Mouse (Mus musculus) kidney, postnatal 14 days (tissue): ENCODE results near the gene Mxra7.

Source experiments
- DNase-seq: peaks from one replicate; pipeline ENCODE4 v3.0.0; 2022; ENCODE audit warnings: mixed read lengths

Gene Mxra7

DNA sequence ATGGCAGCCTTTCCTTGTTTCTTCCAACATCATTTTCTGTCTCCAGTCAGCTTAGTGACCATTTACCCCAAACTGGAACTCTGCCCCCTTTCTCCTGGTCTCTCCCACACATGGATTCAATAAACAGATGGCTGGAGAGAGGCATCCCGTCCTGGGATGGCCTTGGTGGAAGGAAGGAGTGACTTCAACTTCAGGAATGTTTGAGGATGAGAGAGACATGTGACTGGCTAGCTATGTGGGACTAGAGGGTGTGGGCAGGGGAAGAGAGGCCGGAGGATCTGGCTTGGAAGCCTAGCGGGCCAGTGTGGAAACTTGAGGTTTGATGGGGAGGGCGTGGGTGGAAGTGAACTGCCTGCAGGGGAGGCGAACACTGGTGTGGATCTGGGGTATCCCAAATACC lies 11.1 kb downstream of the Mxra7 start:
- DNase-seq, result peak; percentile 34

DNA sequence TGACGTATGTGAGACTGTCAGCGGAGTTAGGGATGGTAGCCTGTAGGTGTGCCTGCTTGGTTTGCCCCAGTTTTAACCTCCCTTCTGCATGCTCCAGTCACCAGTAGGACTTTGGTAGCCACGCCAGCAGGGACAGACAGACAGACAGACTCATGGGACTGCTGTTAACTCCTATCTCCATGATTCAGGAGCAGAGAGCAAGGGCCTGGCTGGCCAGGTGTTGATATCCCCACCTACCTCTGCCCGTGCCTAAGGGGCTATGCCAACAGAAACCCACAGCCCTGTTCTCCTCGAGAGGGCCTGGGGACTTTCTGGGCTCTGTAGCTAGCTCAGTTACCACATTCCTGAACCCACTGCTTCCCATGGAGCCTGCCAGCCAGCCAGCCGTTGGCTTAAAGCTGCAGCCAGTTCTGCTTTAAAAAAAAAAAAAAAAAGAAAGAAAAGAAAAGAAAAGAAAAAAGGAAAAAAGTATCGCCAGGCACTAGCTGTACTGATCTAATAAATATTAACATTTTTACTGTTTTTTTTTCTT lies 12.9 kb downstream of the Mxra7 start:
- no peak for DNase-seq

- peak; percentile 85 for DNase-seq
These were observed 13.6 kb downstream of the Mxra7 start for GRCm38 (mm10) chr11:116814076-116814883.

- no peak for DNase-seq
These were observed 14.2 kb downstream of the Mxra7 start for GRCm38 (mm10) chr11:116813610-116814009.

GRCm38 (mm10) chr11:116812793-116813529 lies 14.9 kb downstream of the Mxra7 start:
- peak; percentile 66 for DNase-seq

GRCm38 (mm10) chr11:116810983-116811901 lies 16.6 kb downstream of the Mxra7 start:
- peak; percentile 71 for DNase-seq

DNA sequence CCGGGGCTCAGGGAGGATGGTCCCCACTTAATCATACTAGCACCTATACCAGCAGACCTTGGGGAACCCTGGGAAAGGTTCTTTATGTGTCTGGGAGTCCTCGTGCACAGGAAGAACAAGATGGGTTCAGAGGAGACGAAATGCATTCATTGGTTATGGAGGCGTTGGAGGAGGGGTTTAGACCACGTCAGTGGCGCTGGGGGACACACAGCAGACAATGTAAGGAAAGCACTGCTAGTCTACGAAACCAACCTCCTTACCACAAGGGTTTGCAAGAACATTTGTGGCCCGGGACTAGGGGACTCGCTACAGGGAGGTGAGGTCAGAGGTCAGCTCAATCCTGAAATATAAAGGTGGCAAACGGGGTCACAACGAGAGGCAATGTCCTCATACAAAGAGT lies 17.3 kb downstream of the Mxra7 start:
- no peak for DNase-seq

GRCm38 (mm10) chr11:116809520-116809919 lies 18.3 kb downstream of the Mxra7 start:
- no peak for DNase-seq

GRCm38 (mm10) chr11:116808811-116809395 lies 18.9 kb downstream of the Mxra7 start:
- DNase-seq, result no peak

DNA sequence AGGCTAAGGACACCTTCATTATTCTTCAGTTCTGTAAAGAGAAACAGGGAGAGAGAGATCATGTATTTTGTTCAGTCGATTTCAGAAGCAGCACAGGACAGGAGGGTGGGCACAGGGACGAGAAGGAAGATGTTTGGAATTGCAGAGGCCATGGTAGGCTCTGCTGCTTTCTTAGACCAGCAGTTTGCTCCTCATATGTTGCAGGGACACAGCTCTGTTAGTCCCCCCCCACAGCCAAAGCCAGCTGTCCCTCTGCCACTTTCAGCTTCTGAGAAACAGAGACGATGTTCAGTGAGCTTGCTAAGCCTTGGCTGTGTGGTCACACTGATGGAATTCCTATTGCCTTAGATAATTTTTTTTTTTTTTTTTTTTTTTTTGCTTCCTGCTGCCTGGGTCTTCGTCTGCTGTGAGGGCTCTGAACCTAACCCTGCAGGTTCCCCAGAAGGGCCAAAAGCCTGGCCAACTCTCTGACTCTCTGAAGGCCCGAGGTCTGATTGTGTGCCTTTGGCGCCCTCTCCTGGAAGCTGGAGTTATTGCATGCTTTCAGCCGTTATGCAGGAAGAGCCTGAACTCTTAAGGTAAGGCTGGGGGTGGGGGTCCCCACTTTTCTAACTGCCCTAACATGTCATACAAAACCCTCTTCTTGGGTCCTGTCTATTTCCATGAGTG lies 19.8 kb downstream of the Mxra7 start:
- DNase-seq, result peak; percentile 90

GRCm38 (mm10) chr11:116807526-116807925 lies 20.3 kb downstream of the Mxra7 start:
- no peak for DNase-seq

GRCm38 (mm10) chr11:116807116-116807515 lies 20.7 kb downstream of the Mxra7 start:
- no peak for DNase-seq

- no peak for DNase-seq
These were observed 21.4 kb downstream of the Mxra7 start for GRCm38 (mm10) chr11:116806136-116807071.

- no peak for DNase-seq
These were observed 25.1 kb downstream of the Mxra7 start for GRCm38 (mm10) chr11:116802709-116803108.

DNA sequence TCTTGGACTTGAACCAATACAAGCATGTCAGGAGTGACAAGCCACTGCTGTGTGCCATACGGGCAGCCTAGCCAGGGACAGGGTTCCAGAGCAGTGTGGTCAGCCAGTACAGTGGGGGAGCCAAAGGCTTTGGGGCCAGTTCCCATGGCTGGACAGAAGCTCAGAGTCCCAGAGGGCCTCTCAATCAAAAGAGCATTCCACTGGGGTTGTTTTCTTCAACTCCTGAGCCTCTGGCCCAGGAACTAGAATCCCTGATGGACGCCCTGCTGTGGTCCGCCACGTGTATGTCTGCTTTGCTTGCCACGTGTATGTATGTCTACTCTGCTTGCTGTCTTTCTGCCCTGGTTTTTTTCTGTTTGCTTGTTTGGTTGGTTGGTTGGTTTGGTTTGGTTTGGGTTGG lies 26.7 kb downstream of the Mxra7 start:
- DNase-seq, result no peak

- no peak for DNase-seq
These were observed 28.5 kb downstream of the Mxra7 start for GRCm38 (mm10) chr11:116799364-116799763.

DNA sequence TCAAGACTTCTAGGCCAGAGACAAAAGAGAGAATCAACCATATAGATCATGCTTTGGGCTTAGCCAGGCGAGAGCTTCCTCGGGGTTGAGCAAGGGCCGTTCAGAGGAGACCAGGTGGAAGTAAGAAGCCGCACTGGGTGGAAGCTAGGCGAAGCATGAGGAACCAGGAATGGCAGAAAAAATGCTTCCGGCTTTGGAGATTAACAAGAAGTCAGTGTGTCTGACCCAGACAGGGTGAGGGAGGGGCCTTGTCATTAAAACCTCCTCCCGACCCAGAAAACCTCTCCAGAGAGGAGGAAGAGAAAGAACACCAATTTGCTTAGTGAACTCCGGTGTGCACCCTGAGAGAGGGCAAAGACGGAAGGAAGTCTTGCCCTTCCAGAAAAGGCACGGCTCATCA lies 43.6 kb downstream of the Mxra7 start:
- DNase-seq, result no peak

DNA sequence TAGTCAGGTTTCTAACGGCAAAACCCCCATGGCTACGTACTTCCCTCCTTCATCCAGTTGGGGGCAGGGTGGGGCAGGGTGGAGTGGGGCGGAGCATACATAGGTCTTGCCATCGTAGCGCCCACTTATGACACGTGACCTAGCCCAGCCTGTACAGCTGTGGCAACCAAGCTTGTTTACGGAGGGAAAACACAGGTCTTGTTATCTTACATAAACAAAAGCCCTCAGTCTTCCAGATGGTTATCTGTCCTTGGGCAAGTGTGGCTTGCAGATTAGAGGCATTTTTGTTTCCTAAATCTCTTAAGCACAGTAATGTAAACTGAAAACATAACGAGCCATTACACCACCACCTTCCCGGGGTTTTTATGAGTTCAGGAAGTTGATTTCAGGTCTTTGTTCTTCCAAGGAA lies 45.1 kb downstream of the Mxra7 start:
- DNase-seq, result no peak

DNA sequence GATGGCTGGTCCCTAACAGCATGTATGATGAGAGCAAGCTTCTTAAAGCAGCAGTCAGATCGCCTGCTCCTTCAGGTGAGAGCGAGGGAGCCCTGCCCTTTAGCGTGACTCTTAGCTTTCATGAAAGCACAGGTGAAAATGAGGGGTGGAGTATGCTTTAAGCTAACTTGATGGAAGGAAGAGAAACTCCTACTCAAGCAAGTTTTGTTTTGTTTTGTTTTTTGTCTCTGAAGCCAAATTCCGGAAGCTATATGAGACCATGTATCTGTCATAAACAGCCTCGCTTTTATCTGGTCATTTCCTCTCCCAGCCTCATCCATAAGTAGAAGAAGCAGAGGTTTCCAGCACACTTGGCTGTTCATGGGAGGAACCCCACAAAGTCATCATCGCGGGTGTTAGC lies 52.4 kb downstream of the Mxra7 start, which contains the start of gene St6galnac1:
TSS of gene St6galnac1 (minus strand) at position 101 of the 400 bp plus-strand sequence.
- DNase-seq, result no peak

DNA sequence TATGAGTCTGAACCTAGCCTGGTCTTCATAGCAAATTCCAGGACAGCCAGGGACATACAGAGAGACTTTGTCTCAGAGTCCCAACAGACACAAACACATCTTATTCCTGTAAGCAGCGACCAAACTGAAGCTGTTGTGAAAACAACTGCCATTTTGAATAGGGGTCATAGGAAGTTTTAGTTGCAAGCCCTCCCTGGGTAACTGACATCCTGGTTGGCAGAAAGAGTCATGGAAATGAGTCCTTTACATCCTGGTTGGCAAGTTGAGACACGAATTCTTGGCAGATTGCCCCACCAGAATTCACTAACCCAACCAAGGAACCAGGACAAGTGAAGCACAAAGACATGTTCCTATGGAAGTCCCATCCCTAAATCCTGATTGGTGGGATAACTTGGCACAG lies 54.6 kb downstream of the Mxra7 start:
- no peak for DNase-seq

DNA sequence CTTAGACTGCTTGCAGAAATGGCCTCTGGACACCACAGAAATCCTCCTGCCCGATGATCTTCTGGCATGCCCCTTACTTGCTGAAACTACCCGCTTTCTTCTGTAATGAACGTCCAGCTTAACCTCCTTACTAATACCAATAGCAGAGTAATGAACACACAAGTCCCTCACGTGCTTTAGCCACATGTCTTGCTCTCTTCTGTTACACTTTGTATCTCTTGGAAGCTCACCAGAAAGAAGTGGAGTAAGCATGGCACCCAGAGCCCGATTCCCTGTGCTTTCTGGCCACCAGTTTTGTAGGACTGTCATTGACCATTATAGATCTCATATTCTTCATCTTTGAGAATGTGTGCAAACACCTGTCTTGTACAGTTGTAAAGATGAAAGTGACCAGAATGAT lies 58.0 kb downstream of the Mxra7 start:
- no peak for DNase-seq
